Mouse (Mus musculus) CH12.LX (cell line): ENCODE measurements around the gene Pgf. TPM values are rescaled to one million over a fixed set of nuclear protein-coding genes. Genes with fewer than 3 reads are reported as not detected.
A peak's percentile ranks its signal among the peaks of the same experiment; 100 is the strongest.

ENCODE experiments used
- DNase-seq: peaks from one replicate; pipeline ENCODE4 v3.0.0-alpha.2; 2013; ENCODE audit errors: extremely low read depth
- H3K27ac ChIP-seq: 2 replicates; pipeline ENCODE4 v1.5.1; 2012; ENCODE audit warnings: low read depth, mild to moderate bottlenecking, control low read depth, moderate library complexity; ENCODE audit not compliant: insufficient read depth
- H3K27me3 ChIP-seq: replicated peaks from 2 replicates; pipeline ENCODE3; 2012; ENCODE audit warnings: inconsistent platforms
- H3K36me3 ChIP-seq, 2 experiments: replicated peaks in 1 of 2; 2 replicates each; pipeline versions ENCODE3 to v1.6.1; 2012; ENCODE audit warnings: inconsistent platforms in 1 of 2, low read length in 1 of 2, mild to moderate bottlenecking in 1 of 2, mixed read lengths in 1 of 2, moderate library complexity in 1 of 2; ENCODE audit not compliant: control insufficient read depth in 1 of 2, insufficient read depth in 1 of 2
- H3K4me1 ChIP-seq, 2 experiments: 2 replicates each; pipeline ENCODE4 v1.6.1; 2012; ENCODE audit warnings: inconsistent platforms in 1 of 2, moderate library complexity in 1 of 2; ENCODE audit not compliant: insufficient read depth in 2 of 2, control insufficient read depth in 1 of 2
- H3K4me2 ChIP-seq: 2 replicates; pipeline ENCODE4 v1.6.1; 2012; ENCODE audit warnings: low read depth, mild to moderate bottlenecking, control low read depth; ENCODE audit not compliant: poor library complexity, insufficient read depth, severe bottlenecking
- H3K4me3 ChIP-seq, 3 experiments: fragments of 150-350 bp in 1 of 3; sonication (generic) in 1 of 3; replicated peaks in 1 of 3; 2 replicates each; pipeline versions ENCODE3 to v1.5.1; 2011 to 2012; ENCODE audit warnings: low read depth in 2 of 3, low read length in 2 of 3, mild to moderate bottlenecking in 2 of 3, moderate library complexity in 2 of 3, control low read depth in 1 of 3, improper control_type of control experiment in 1 of 3, inconsistent platforms in 1 of 3, mixed read lengths in 1 of 3; ENCODE audit not compliant: poor library complexity in 1 of 3
- H3K79me2 ChIP-seq: replicated peaks from 2 replicates; pipeline ENCODE4 v1.6.1; 2012; ENCODE audit warnings: mild to moderate bottlenecking, moderate library complexity; ENCODE audit not compliant: control insufficient read depth, poor library complexity, insufficient read depth, severe bottlenecking; ENCODE audit errors: extremely low read depth
- H3K9ac ChIP-seq: 2 replicates; pipeline ENCODE4 v1.6.1; 2012; ENCODE audit warnings: low read depth, mild to moderate bottlenecking, control low read depth, moderate library complexity; ENCODE audit not compliant: insufficient read depth
- H3K9me3 ChIP-seq: replicated peaks from 2 replicates; pipeline ENCODE3; 2012; ENCODE audit warnings: low read length, inconsistent platforms, mixed read lengths
- BHLHE40 ChIP-seq: IDR thresholded peaks from 2 replicates; pipeline ENCODE4 v1.6.1; 2011; ENCODE audit warnings: mild to moderate bottlenecking, low read depth, low read length, improper control_type of control experiment
- JUND ChIP-seq: conservative IDR thresholded peaks from 2 replicates; pipeline ENCODE4 v1.6.1; 2011; ENCODE audit warnings: low read depth, low read length, improper control_type of control experiment
- MAZ ChIP-seq: IDR thresholded peaks from 2 replicates; pipeline ENCODE4 v1.6.1; 2012; ENCODE audit warnings: low read depth, mild to moderate bottlenecking, inconsistent platforms, low read length, improper control_type of control experiment, moderate library complexity
- MYC ChIP-seq: IDR thresholded peaks from 2 replicates; pipeline ENCODE4 v1.6.1; 2011; ENCODE audit warnings: low read depth, mild to moderate bottlenecking, improper control_type of control experiment, low read length
- NRF1 ChIP-seq: IDR thresholded peaks from 2 replicates; pipeline ENCODE4 v1.6.1; 2014; ENCODE audit warnings: low read depth, mild to moderate bottlenecking, inconsistent platforms, low read length, improper control_type of control experiment, moderate library complexity
- POLR2A ChIP-seq: IDR thresholded peaks from 2 replicates; pipeline ENCODE4 v1.6.1; 2011; ENCODE audit warnings: low read depth, mild to moderate bottlenecking, improper control_type of control experiment, low read length
- USF1 ChIP-seq: IDR thresholded peaks from 2 replicates; pipeline ENCODE4 v1.6.1; 2014; ENCODE audit warnings: low read depth, mild to moderate bottlenecking, inconsistent platforms, low read length, improper control_type of control experiment
- ZKSCAN1 ChIP-seq: IDR thresholded peaks from 2 replicates; pipeline ENCODE4 v1.6.1; 2012; ENCODE audit warnings: low read depth, inconsistent platforms, low read length, improper control_type of control experiment, borderline replicate concordance
- dilution Hi-C: fragments of 300-500 bp; cut with MboI; formaldehyde crosslinking; loops from 2 replicates; pipeline ENCODE4 v1.14.3; 2020; ENCODE audit warnings: low sequenced_read_pairs; ENCODE audit not compliant: extremely low pct_unique_long_range_greater_than_20kb, extremely low pct_ligation_motif_present
- in situ Hi-C: fragments of 300-500 bp; cut with MboI; formaldehyde crosslinking; loops from 3 replicates; pipeline ENCODE4 v1.14.3; 2019; ENCODE audit warnings: low sequenced_read_pairs, low pct_ligation_motif_present, low pct_unique_long_range_greater_than_20kb, mixed read lengths
- polyA plus RNA-seq: library from polyadenylated mRNA; unstranded; fragments of >175 nt; gene quantifications from 2 replicates; pipeline ENCODE4 v1.2.1, GENCODE M21; 2012; ENCODE audit warnings: low read depth; ENCODE audit not compliant: insufficient read length
- total RNA-seq, 2 experiments: library from RNA; depleted of rRNA; stranded (reverse); fragments of 300-350 nt in 1 of 2; fragments of >200 nt in 1 of 2; gene quantifications; 2 replicates each; pipeline ENCODE4 v1.2.3; 2012 to 2014

The Pgf gene
- total and polyA plus RNA-seq, 3 experiments, result 0.34 to 0.73 (median 0.64) TPM

GRCm38 (mm10) chr12:85146881-85147280 is 30.7 kb downstream of the Pgf start:
- H3K36me3 ChIP-seq, result no peaks in the 10 kb centered on the region
- no peaks in the 10 kb centered on the region for H3K9me3 ChIP-seq
- no peak overlapping the region for H3K4me3 ChIP-seq
- TF ChIP-seq USF1 (no peak), NRF1 (no peak), BHLHE40 (no peak), MAZ (no peak), JUND (no peak)
- H3K9ac ChIP-seq, result no peak overlapping the region
- no peak overlapping the region for H3K4me2 ChIP-seq
- no peak for DNase-seq
- peaks cover 5 to 33% of the 10 kb centered on the region in 2 experiments for H3K4me1 ChIP-seq
- dilution Hi-C loops (no loop called here), in situ Hi-C loops (no loop called here)
- H3K27me3 ChIP-seq, result peaks cover 4% of the 10 kb centered on the region
- H3K27ac ChIP-seq, result no peak overlapping the region
- no peaks in the 10 kb centered on the region for H3K79me2 ChIP-seq

GRCm38 (mm10) chr12:85146355-85146754 is 31.2 kb downstream of the Pgf start:
- H3K27me3 ChIP-seq, result peaks cover 4% of the 10 kb centered on the region
- no peaks in the 10 kb centered on the region for H3K9me3 ChIP-seq
- no peaks in the 10 kb centered on the region for H3K79me2 ChIP-seq
- H3K4me3 ChIP-seq, result no peak overlapping the region
- H3K9ac ChIP-seq, result no peak overlapping the region
- no peak for DNase-seq
- no peak for TF ChIP-seq MYC
- TF ChIP-seq ZKSCAN1, result no peak
- TF ChIP-seq, all 38 proteins: peak for 0
- Histone ChIP-seq H3K27ac (no peak overlapping the region), H3K4me1 (peaks cover 5 to 33% of the 10 kb centered on the region in 2 experiments), H3K4me2 (no peak overlapping the region), H3K36me3 (no peaks in the 10 kb centered on the region)
- dilution Hi-C loops, result no loop called here
- in situ Hi-C loops, result no loop called here

- Histone ChIP-seq H3K27me3 (peaks cover 4% of the 10 kb centered on the region), H3K9me3 (no peaks in the 10 kb centered on the region), H3K36me3 (no peaks in the 10 kb centered on the region), H3K9ac (no peak overlapping the region), H3K27ac (no peak overlapping the region), H3K4me3 (no peak overlapping the region)
- DNase-seq, result no peak
- dilution Hi-C loops, result no loop called here
- TF ChIP-seq BHLHE40, result peak; percentile 67; the same call in 1 of the 2 replicates
- no peak for TF ChIP-seq POLR2A
- TF ChIP-seq, all 38 proteins: peak for 1
- no peak overlapping the region for H3K4me2 ChIP-seq
- no peaks in the 10 kb centered on the region for H3K79me2 ChIP-seq
- in situ Hi-C loops, result no loop called here
- peaks cover 5 to 33% of the 10 kb centered on the region in 2 experiments for H3K4me1 ChIP-seq
Measured at GRCm38 (mm10) chr12:85145630-85146029, 32.0 kb downstream of the Pgf start.
